Mouse (Mus musculus) liver, postnatal 0 days (tissue): ENCODE measurements around the gene Amy2a1. TPM values are rescaled to one million over a fixed set of nuclear protein-coding genes. Genes with fewer than 3 reads are reported as not detected.
"Not testable (repeated sequence)": the region's sequence is repeated elsewhere in the genome, so short reads cannot be mapped to it uniquely, and the experiment has no call there.

Experiments
- ATAC-seq: fragments of 200-750 bp; cut with Nextera tagmentation; 2 replicates; pipeline ENCODE4 v1.8.0; 2017; ENCODE audit warnings: mild to moderate bottlenecking, moderate library complexity
- DNase-seq: peaks from one replicate; pipeline ENCODE4 v3.0.0-alpha.2; 2016
- H3K27ac ChIP-seq: fragments of 300-500 bp; sonication (generic); 2 replicates; pipeline ENCODE4 v1.5.1; 2014; ENCODE audit warnings: antibody characterized with exemption, moderate library complexity, mild to moderate bottlenecking, low read depth
- H3K27me3 ChIP-seq: fragments of 300-500 bp; sonication (generic); 2 replicates; pipeline ENCODE4 v1.6.1; 2014; ENCODE audit warnings: low read length, control low read depth, mixed read lengths; ENCODE audit not compliant: insufficient read depth
- H3K36me3 ChIP-seq: fragments of 300-500 bp; sonication (generic); replicated peaks from 2 replicates; pipeline ENCODE4 v1.6.1; 2014; ENCODE audit warnings: mild to moderate bottlenecking, control low read depth, low read length, moderate library complexity, mixed read lengths; ENCODE audit not compliant: insufficient read depth
- H3K4me1 ChIP-seq: fragments of 300-500 bp; sonication (generic); 2 replicates; pipeline ENCODE4 v1.6.1; 2014; ENCODE audit warnings: antibody characterized with exemption, mild to moderate bottlenecking, control low read depth; ENCODE audit not compliant: insufficient read depth
- H3K4me2 ChIP-seq: fragments of 300-500 bp; sonication (generic); 2 replicates; pipeline ENCODE4 v1.6.1; 2014; ENCODE audit warnings: low read depth, mild to moderate bottlenecking, low read length, moderate library complexity, mixed read lengths
- H3K4me3 ChIP-seq: fragments of 300-500 bp; sonication (generic); 2 replicates; pipeline ENCODE4 v1.5.1; 2014; ENCODE audit warnings: low read depth, low read length
- H3K9ac ChIP-seq: fragments of 300-500 bp; sonication (generic); replicated peaks from 2 replicates; pipeline ENCODE4 v1.6.1; 2014; ENCODE audit warnings: mild to moderate bottlenecking, moderate library complexity
- H3K9me3 ChIP-seq: fragments of 300-500 bp; sonication (generic); 2 replicates; pipeline ENCODE4 v1.6.1; 2016; ENCODE audit warnings: mild to moderate bottlenecking, control low read depth, low read length, mixed read lengths
- CTCF ChIP-seq: sonication (generic); IDR thresholded peaks from 2 replicates; pipeline ENCODE4 v1.5.1; 2016; ENCODE audit warnings: antibody characterized with exemption, low read depth
- EP300 ChIP-seq: IDR thresholded peaks from 2 replicates; pipeline ENCODE4 v1.6.1; 2016; ENCODE audit warnings: antibody characterized with exemption, low read depth, mild to moderate bottlenecking
- WGBS: fragments of 180-500 bp; shearing (Covaris S2); extraction: QIAGEN DNeasy Blood & Tissue Kit; methylation state at CpG from one replicate; pipeline ENCODE4 v1.1.7; 2014; ENCODE audit not compliant: insufficient replicate concordance; 5-methylcytosine and 5-hydroxymethylcytosine counted together
- polyA plus RNA-seq: library from polyadenylated mRNA; unstranded; fragments of >200 nt; fragmentation: Nextera tagmentation; extraction: Ambion mirVana; gene quantifications from 2 replicates; pipeline ENCODE4 v1.2.1, GENCODE M21; 2015

Gene Amy2a1
- 26.2 and 39.4 TPM in 2 replicates for polyA plus RNA-seq

DNA sequence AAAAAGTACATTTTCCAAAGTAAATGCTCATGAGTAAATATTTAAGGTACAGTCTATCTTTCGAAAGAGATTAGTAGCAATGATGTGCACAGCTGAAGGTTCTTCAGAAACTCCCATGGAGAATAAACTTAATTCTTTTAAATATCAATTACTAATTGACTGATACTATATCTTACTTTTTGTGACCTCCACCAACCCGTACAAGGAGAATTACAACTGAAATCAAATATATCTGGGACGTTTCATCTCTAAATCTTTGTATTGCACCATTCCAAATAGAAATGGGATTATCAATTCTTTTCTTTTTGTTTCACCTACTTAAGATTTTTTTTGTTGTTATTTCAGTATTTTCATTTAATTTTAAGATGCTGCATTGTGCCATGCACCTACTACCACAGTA, at the start of gene Amy2a1:
Gene Amy2a1 (minus strand): TSS at position 101 of the 400 bp plus-strand sequence.
- H3K4me2 ChIP-seq, H3K9me3 ChIP-seq, H3K4me1 ChIP-seq, H3K4me3 ChIP-seq, H3K9ac ChIP-seq, DNase-seq, H3K27ac ChIP-seq, ATAC-seq, H3K27me3 ChIP-seq, H3K36me3 ChIP-seq: not testable (repeated sequence)
- WGBS: 65% methylated on average over 2 of the region's 3 CpGs

- TF ChIP-seq EP300 (no peak), CTCF (no peak)
- H3K9ac ChIP-seq: no peak overlapping the region
- H3K36me3 ChIP-seq: no peaks in the 10 kb centered on the region
- 57% methylated on average over 4 of the region's 4 CpGs for WGBS
- no peaks in the 10 kb centered on the region for H3K4me1 ChIP-seq
- ATAC-seq: peak; percentile 94
- no peaks in the 10 kb centered on the region for H3K9me3 ChIP-seq
- H3K4me2 ChIP-seq: no peak overlapping the region
- H3K27me3 ChIP-seq: no peaks in the 10 kb centered on the region
- peak; percentile 42 for DNase-seq
- H3K27ac ChIP-seq: peak overlapping the region; percentile 5; the same call in 1 of the 2 replicates
- H3K4me3 ChIP-seq: no peak overlapping the region
Measured at GRCm38 (mm10) chr3:113574578-113574977, 42.4 kb upstream of the Amy2a1 start.

- TF ChIP-seq EP300 (peak; percentile 26; the same call in 1 of the 2 replicates), CTCF (no peak)
- H3K4me3 ChIP-seq: no peak overlapping the region
- peak overlapping the region; percentile 5; the same call in 1 of the 2 replicates for H3K27ac ChIP-seq
- ATAC-seq (peak; percentile 92), DNase-seq (no peak)
- H3K27me3 ChIP-seq: no peaks in the 10 kb centered on the region
- H3K36me3 ChIP-seq: no peaks in the 10 kb centered on the region
- no peaks in the 10 kb centered on the region for H3K4me1 ChIP-seq
- no peaks in the 10 kb centered on the region for H3K9me3 ChIP-seq
- H3K9ac ChIP-seq: no peak overlapping the region
- 50% methylated on average over 2 of the region's 2 CpGs for WGBS
- H3K4me2 ChIP-seq: no peak overlapping the region
Measured at GRCm38 (mm10) chr3:113574138-113574537, 41.9 kb upstream of the Amy2a1 start.

DNA sequence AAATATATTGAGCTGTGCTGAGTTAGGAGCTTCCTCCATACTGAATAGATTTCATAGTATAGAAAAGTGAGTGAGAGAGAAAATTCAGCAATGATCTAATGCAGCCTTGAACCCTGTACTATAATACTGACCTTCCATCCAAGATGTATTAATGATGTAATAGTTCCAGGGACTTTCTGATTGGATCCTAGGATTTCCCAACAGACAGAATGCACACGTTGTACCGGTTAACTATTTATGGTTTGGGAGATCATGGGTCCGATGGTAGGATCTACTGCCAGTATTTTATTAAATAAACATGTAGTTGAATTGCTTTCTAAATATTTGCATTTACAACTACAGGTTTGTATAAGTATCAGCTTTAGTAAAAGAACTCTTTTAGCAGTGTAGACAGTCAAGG, 39.9 kb upstream of the Amy2a1 start:
- Histone ChIP-seq H3K36me3 (peaks cover 3% of the 10 kb centered on the region; the same call in 1 of the 2 replicates), H3K27ac (peak overlapping the region; percentile 64), H3K4me3 (no peak overlapping the region), H3K9me3 (peaks cover 3% of the 10 kb centered on the region; the same call in 1 of the 2 replicates), H3K4me1 (no peaks in the 10 kb centered on the region), H3K27me3 (no peaks in the 10 kb centered on the region), H3K4me2 (no peak overlapping the region), H3K9ac (no peak overlapping the region)
- ATAC-seq: peak; percentile 61
- 55% methylated on average over 3 of the region's 3 CpGs for WGBS
- no peak for TF ChIP-seq CTCF
- peak; percentile 66 for TF ChIP-seq EP300
- no peak for DNase-seq

- H3K36me3 ChIP-seq: no peaks in the 10 kb centered on the region
- peak; percentile 87 for ATAC-seq
- H3K9me3 ChIP-seq: no peaks in the 10 kb centered on the region
- no peaks in the 10 kb centered on the region for H3K27me3 ChIP-seq
- no peak overlapping the region for H3K4me3 ChIP-seq
- TF ChIP-seq EP300 (peak; percentile 87), CTCF (no peak)
- no peak overlapping the region for H3K9ac ChIP-seq
- no peak overlapping the region for H3K4me2 ChIP-seq
- no peaks in the 10 kb centered on the region for H3K4me1 ChIP-seq
- no peak overlapping the region for H3K27ac ChIP-seq
- no peak for DNase-seq
Measured at GRCm38 (mm10) chr3:113539692-113540091, 7.5 kb upstream of the Amy2a1 start.

Other genes with a start within 250 kb of the Amy2a1 start
- gene Amy2a4, start 241.0 kb downstream of the Amy2a1 start, polyA plus RNA-seq: 0.62 and 7.0 TPM in 2 replicates
- 0.62 and 7.0 TPM in 2 replicates for gene Amy2a3, start 208.4 kb downstream of the Amy2a1 start, polyA plus RNA-seq
- 0.62 and 7.0 TPM in 2 replicates for gene Amy2a2, start 175.8 kb downstream of the Amy2a1 start, polyA plus RNA-seq
- 165 and 175 TPM in 2 replicates for gene Amy1, start 74.3 kb upstream of the Amy2a1 start, polyA plus RNA-seq
- 15.7 and 16.9 TPM in 2 replicates for gene Rnpc3, start 97.7 kb upstream of the Amy2a1 start, polyA plus RNA-seq